Mouse (Mus musculus): Measurements from ENCODE around the gene Arl8b. TPM values are rescaled to one million over a fixed set of nuclear protein-coding genes. Genes with fewer than 3 reads are reported as not detected.

Gene Arl8b
- total RNA-seq, 2 experiments from 2014 or later, result 208 to 216 TPM

- peak; percentile 24 to 27 for DNase-seq (ENCODE audit: low spot score in 2 of 2)
- intact Hi-C loops (cut with DNase I), result loop anchor here (2.0 kb wide), 1 partner anchor 45 kb away; the partner anchor contains the start of gene Edem1
Observed at GRCm38 (mm10) chr6:108783184-108783881, 434 bp downstream of the Arl8b start.

GRCm38 (mm10) chr6:108784056-108784455 lies 1.2 kb downstream of the Arl8b start:
- no peak for DNase-seq (ENCODE audit: low spot score in 2 of 2)
- intact Hi-C loops (cut with DNase I), result no loop called here

GRCm38 (mm10) chr6:108784796-108785195 lies 1.9 kb downstream of the Arl8b start:
- no peak for DNase-seq (ENCODE audit: low spot score in 2 of 2)
- intact Hi-C loops (cut with DNase I), result no loop called here

- intact Hi-C loops (cut with DNase I), result no loop called here
- DNase-seq (ENCODE audit: low spot score in 2 of 2), result no peak
Observed at GRCm38 (mm10) chr6:108785551-108785950, 2.7 kb downstream of the Arl8b start.

GRCm38 (mm10) chr6:108791498-108791897 lies 8.6 kb downstream of the Arl8b start:
- DNase-seq (ENCODE audit: low spot score in 2 of 2), result no peak
- intact Hi-C loops (cut with DNase I), result no loop called here

GRCm38 (mm10) chr6:108795912-108796311 lies 13.0 kb downstream of the Arl8b start:
- intact Hi-C loops (cut with DNase I), result no loop called here
- DNase-seq (ENCODE audit: low spot score in 2 of 2), result no peak

GRCm38 (mm10) chr6:108796706-108797105 lies 13.8 kb downstream of the Arl8b start:
- DNase-seq (ENCODE audit: low spot score in 2 of 2), result no peak
- intact Hi-C loops (cut with DNase I), result no loop called here

GRCm38 (mm10) chr6:108805194-108805593 lies 22.3 kb downstream of the Arl8b start:
- intact Hi-C loops (cut with DNase I), result no loop called here
- DNase-seq (ENCODE audit: low spot score in 2 of 2), result peak; percentile 26 to 79

GRCm38 (mm10) chr6:108805871-108806270 lies 23.0 kb downstream of the Arl8b start:
- intact Hi-C loops (cut with DNase I), result no loop called here
- DNase-seq (ENCODE audit: low spot score in 2 of 2), result no peak

GRCm38 (mm10) chr6:108807446-108807845 lies 24.5 kb downstream of the Arl8b start:
- intact Hi-C loops (cut with DNase I), result no loop called here

GRCm38 (mm10) chr6:108808786-108809185 lies 25.9 kb downstream of the Arl8b start:
- no peak for DNase-seq (ENCODE audit: low spot score in 2 of 2)
- intact Hi-C loops (cut with DNase I), result no loop called here

More at GRCm38 (mm10) chr6:108807446-108807845, 24.5 kb downstream of the Arl8b start:
- no peak for DNase-seq (ENCODE audit: low spot score in 2 of 2)

GRCm38 (mm10) chr6:108810237-108810636 lies 27.3 kb downstream of the Arl8b start:
- no peak for DNase-seq (ENCODE audit: low spot score in 2 of 2)
- intact Hi-C loops (cut with DNase I), result no loop called here

GRCm38 (mm10) chr6:108812134-108812533 lies 29.2 kb downstream of the Arl8b start:
- intact Hi-C loops (cut with DNase I), result no loop called here
- DNase-seq (ENCODE audit: low spot score in 2 of 2), result no peak

- DNase-seq (ENCODE audit: low spot score in 2 of 2), result peak in 1 of 2 experiments; percentile 77
- intact Hi-C loops (cut with DNase I), result no loop called here
Observed at GRCm38 (mm10) chr6:108817510-108817909, 34.6 kb downstream of the Arl8b start.

GRCm38 (mm10) chr6:108824816-108825545 lies 42.1 kb downstream of the Arl8b start:
- intact Hi-C loops (cut with DNase I), result no loop called here
- no peak for DNase-seq (ENCODE audit: low spot score in 2 of 2)

- peak in 1 of 2 experiments; percentile 31 for DNase-seq (ENCODE audit: low spot score in 2 of 2)
- intact Hi-C loops (cut with DNase I), result no loop called here
Observed at GRCm38 (mm10) chr6:108826070-108826469, 43.2 kb downstream of the Arl8b start.

- DNase-seq (ENCODE audit: low spot score in 2 of 2), result no peak
- intact Hi-C loops (cut with DNase I), result no loop called here
Observed at GRCm38 (mm10) chr6:108827336-108827920, 44.5 kb downstream of the Arl8b start.

GRCm38 (mm10) chr6:108828234-108828868 lies 45.5 kb downstream of the Arl8b start, which contains the start of gene Edem1:
Gene Edem1, plus strand, starts transcription at chr6:108828641.
- DNase-seq (ENCODE audit: low spot score in 2 of 2), result peak; percentile 95 to 97
- intact Hi-C loops (cut with DNase I), result loop anchor here (2.0 kb wide), 1 partner anchor 46 kb away; the partner anchor contains the start of gene Arl8b

- intact Hi-C loops (cut with DNase I), result loop anchor here (2.0 kb wide), 1 partner anchor 46 kb away; the partner anchor contains the start of gene Arl8b
- peak in 1 of 2 experiments; percentile 38 for DNase-seq (ENCODE audit: low spot score in 2 of 2)
Observed at GRCm38 (mm10) chr6:108828872-108829271, 46.0 kb downstream of the Arl8b start.
